Mouse (Mus musculus) liver, adult 2 months (tissue): ENCODE results near the gene Mast1.

Experiments
- CTCF ChIP-seq: fragments of 200-500 bp; IDR thresholded peaks from 2 replicates; pipeline ENCODE4 v1.5.1; 2011; ENCODE audit warnings: low read depth, low read length, control low read depth
- POLR2A ChIP-seq: fragments of 200-500 bp; IDR thresholded peaks from 2 replicates; pipeline ENCODE4 v1.6.1; 2011; ENCODE audit warnings: low read length, control low read depth; ENCODE audit not compliant: insufficient read depth; ENCODE audit errors: extremely low read depth

- TF ChIP-seq POLR2A (no peak), CTCF (no peak)
Measured at GRCm38 (mm10) chr8:84959811-84960210, 22.7 kb upstream of the Mast1 start.
